Mouse (Mus musculus): Measurements from ENCODE around the gene Arhgef39.
"Not testable (repeated sequence)": the region's sequence is repeated elsewhere in the genome, so short reads cannot be mapped to it uniquely, and the experiment has no call there.

Arhgef39 gene

DNA sequence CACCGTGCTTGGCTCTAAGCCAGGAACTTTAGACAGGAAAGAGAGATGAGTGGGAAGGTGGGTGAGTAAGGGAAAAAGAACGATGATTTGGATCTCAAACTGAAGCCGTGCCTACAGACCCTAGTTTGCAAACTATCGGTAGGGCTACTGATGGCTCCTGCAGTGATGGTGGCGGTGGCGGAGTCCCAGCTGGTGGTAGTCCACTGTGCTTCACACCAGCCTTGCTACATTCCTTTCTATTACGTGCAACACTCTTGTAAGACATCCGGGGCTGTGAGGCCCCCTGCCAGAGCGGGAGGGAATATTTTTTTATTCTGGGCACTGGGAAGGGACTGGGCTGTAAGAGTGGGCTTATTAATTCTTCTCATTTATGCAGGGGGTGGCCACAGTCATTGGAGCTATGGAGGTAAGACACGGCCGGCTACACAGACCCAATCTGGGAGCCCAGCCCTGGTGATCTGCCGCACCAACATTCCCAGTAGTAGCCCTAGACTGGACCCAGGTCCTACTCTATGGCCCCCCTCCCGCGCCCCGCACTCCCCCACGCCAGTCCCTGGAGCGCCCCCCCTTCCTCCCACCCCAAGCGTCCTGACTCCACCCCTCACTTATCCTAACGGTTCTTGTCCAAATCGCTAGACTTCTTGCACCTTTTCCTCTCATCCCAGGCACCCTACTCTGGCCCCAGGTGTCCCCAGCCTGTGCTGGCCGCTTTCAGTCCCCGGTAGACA, 8.6 kb upstream of the Arhgef39 start:
- DNase-seq (ENCODE audit: low spot score in 2 of 2): no peak

DNA sequence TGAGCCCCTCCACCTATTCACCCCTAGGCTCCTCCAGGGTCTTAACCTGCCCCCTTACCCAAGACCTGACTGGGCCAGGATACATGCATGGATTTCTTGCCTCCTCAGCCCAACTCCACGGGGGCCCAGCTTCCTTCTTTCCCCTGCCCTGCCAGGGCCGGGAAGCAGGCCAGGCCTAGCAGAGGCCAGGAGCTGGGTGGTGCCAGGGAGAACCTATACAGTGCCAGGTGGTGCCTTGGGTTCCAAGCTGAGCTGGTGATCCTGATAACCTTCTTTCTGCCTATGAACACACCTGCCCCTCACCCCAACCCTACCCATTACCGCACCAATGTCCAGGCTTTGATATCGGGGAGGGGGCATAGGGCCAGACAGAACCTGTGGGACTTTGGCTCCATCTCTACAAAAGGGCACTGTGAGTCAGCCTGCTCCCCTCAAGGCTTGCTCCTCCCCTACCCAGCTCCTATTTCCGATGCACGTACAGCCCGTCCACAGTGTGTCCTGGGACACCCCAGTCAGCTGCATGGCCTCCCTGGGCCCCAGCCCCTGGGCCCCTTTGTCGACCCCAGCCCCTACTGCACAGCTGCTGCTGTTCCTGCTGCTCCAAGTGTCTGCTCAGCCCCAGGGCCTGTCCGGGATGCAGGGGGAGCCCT, 7.2 kb upstream of the Arhgef39 start, which contains the start of gene Car9:
Gene Car9 (plus strand): TSS at position 431 of the 650 bp plus-strand sequence.
- DNase-seq (ENCODE audit: low spot score in 2 of 2): no peak

DNA sequence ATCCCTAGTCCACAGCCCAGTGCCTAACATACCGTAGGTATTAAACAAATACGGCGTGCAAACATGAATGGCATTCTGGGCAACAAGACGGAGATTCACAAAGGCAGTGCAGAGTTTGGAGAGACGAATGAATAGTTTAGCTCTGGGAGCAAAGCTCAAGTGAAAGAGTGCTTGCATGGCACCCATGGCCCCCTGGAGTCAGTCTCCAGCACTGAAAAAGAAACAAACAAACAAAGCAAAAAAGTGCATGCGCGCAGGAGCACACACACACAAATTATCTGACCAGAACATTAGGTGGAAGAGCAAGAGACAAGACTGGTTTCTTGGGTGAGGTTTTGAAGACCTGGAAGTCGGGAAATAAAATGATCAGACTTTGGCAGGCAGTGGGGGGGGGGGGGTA, 6.6 kb upstream of the Arhgef39 start:
- no peak for DNase-seq (ENCODE audit: low spot score in 2 of 2)

- DNase-seq (ENCODE audit: low spot score in 2 of 2): no peak
Measured at GRCm38 (mm10) chr4:43504269-43504668, 4.8 kb upstream of the Arhgef39 start.

- DNase-seq (ENCODE audit: low spot score in 2 of 2): no peak
Measured at GRCm38 (mm10) chr4:43503506-43503905, 4.0 kb upstream of the Arhgef39 start.

GRCm38 (mm10) chr4:43503041-43503440, 3.5 kb upstream of the Arhgef39 start:
- no peak for DNase-seq (ENCODE audit: low spot score in 2 of 2)

GRCm38 (mm10) chr4:43498983-43499382, 512 bp downstream of the Arhgef39 start:
- DNase-seq (ENCODE audit: low spot score in 2 of 2): no peak

- DNase-seq (ENCODE audit: low spot score in 2 of 2): no peak
Measured at GRCm38 (mm10) chr4:43497946-43498345, 1.5 kb downstream of the Arhgef39 start.

DNA sequence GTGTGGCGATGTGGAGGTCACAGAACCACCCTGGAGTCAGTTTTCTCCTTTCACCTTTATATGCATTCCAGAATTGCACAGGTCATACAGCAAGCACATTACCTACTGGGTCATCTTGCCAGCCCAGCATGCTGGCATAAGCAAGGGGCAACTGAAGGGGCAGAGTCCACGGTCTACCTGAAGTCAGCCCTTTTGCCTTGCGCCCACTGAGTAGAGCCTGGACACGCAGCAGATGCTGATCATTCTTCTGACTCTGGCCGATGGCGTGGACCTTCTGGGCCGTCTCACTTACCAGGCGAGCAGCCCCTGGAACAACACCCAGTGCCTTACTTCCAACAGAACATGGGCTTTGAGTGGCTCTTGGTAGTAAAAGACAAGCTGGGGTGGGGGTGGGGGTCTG, 2.1 kb downstream of the Arhgef39 start:
- no peak for DNase-seq (ENCODE audit: low spot score in 2 of 2)

DNA sequence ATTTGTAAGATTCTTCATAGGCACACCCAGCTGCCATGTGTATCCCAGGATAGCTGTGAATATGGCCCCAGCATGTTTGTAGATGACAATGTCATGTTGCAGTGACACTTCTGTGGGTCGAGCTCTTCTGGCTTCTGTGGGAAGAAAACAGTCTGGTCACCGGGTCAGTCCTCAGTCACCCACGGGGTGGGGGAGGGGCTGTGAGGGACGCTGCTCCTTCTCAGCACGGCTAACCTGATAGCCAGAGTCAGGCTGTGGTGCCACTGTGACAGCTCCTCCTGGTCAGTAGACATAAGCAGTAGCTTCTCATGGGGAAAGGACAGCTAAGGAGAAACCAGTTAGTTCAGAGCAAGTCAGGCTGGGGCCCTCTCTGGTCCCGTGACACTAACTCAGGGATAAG, 2.9 kb downstream of the Arhgef39 start:
- no peak for DNase-seq (ENCODE audit: low spot score in 2 of 2)

DNA sequence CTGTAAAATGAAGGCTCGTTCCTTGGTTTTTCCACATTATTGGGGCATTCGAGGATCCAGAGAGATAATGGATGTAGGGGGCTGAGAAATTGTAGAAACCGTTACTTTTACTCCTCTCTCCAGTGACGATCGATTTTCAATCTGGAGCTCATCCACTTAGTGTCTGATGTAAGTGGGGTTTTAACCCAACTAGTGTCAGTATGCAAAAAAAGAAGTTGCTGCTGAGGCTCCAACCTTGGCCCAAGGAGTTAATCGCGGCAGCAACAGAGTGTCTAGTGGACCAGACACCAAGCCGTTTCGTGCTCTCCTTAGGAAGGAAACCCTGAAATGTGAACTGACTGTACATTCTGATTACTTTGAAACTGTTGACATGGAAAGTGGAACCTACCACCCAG, 5.7 kb downstream of the Arhgef39 start:
- no peak for DNase-seq (ENCODE audit: low spot score in 2 of 2)

DNA sequence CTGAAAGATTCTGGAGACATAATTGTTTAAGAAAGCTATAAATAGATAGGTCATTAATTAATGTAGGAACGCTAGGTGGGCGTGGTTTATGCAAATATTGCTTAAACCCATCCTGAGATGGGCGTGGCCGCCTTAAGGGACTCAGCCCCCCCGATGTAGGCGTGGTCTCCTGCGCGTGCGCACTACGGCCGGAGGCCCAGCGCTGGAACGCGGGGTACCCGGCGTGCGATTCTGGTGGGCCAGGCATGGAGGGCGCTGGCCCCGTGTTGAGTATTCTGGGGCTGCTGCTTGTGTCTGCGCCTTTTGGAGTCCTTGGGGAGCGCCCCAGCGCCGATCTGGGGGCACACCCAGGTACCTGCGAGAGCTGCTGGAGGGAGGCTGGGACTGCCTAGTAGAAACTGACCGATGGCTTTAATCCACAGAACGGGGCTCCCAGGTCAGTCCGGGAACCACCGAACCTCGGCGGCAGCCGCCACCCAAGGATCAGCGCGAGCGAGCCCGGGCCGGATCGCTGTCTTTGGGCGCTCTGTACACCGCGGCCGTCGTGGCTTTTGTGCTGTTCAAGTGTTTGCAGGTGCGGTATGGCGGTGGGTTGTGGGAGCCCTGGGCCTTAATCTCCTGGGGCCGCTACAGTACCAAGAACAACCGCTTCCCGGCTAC, 6.2 kb downstream of the Arhgef39 start:
- peak; percentile 97 to 98 for DNase-seq (ENCODE audit: low spot score in 2 of 2)

DNA sequence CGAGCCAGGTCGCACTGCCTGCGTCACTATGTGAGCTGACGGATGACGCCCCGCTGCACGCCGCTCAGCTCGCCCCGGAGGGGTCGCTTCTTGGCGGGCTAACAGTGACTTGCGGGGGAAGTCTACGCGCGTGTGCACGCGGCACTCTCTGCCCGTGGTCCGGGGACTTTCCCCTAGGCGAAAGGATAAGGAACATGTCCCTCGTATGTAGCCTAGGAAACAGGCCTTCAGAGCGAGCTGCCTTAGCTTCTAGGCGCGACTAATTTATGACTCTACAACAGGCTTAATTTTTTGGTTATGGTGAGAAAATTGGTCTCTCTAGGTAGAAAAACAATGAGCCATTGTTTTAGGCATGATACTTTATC, 6.7 kb downstream of the Arhgef39 start, which contains the start of gene Ccdc107:
Gene Ccdc107 (plus strand): TSS at position 80 of the 365 bp plus-strand sequence.
- DNase-seq (ENCODE audit: low spot score in 2 of 2): peak; percentile 94 to 96

- peak in 1 of 2 experiments; percentile 41 for DNase-seq (ENCODE audit: low spot score in 2 of 2)
Measured at GRCm38 (mm10) chr4:43492101-43492820, 7.2 kb downstream of the Arhgef39 start.

DNA sequence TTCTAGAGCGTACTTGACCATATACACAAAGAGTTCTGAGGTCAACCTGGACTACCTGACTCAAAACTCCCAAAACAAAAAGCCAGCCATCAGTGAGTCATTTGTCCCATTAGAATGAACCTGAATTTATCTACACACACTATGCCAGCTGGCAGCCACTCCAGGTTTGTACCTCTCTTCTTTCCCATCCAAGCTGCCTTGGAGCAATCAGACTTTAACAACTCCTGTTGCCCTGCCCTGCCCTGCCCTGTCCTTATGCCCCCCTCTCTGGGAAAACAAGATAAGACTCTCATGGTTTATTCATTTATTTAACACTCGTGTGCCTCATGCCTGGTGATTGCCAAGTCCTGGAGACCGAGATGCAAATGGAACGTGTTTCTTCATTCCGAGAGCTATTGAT, 8.7 kb downstream of the Arhgef39 start:
- DNase-seq (ENCODE audit: low spot score in 2 of 2): no peak

- DNase-seq (ENCODE audit: low spot score in 2 of 2): no peak
Measured at GRCm38 (mm10) chr4:43489611-43490010, 9.9 kb downstream of the Arhgef39 start.

GRCm38 (mm10) chr4:43485666-43486065, 13.8 kb downstream of the Arhgef39 start:
- DNase-seq (ENCODE audit: low spot score in 2 of 2): not testable (repeated sequence)

DNA sequence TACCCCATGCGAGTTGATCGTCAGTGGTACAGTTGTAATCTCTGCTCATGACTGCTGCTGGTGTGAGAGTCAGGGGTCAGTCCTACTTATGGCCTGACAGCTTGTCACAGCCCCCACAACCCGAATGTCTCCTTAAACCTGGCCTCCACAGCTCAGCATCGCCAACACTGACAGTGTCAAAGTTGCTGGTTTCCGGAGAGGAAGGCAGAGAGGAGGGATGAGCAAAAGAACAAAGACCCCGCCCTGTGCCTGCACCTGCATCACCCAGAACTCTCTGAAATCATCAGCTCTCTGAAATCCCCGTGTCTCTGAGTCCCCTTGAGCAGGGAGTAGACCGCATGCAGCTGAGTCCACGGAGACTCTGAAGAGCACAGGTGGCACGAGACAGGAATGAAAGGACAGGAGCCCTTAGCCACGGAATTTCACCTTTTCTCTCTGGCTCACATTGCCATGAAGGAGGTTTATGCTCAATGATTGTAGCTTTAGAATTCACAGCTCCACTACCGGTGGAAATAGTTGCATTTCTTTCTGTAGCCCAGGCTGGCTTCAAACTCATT, 15.9 kb downstream of the Arhgef39 start, which contains the start of gene Sit1:
Gene Sit1 (minus strand): TSS at position 200 of the 557 bp plus-strand sequence.
- no peak for DNase-seq (ENCODE audit: low spot score in 2 of 2)

- DNase-seq (ENCODE audit: low spot score in 2 of 2): no peak
Measured at GRCm38 (mm10) chr4:43482591-43482990, 16.9 kb downstream of the Arhgef39 start.

GRCm38 (mm10) chr4:43481894-43482456, 17.5 kb downstream of the Arhgef39 start:
- DNase-seq (ENCODE audit: low spot score in 2 of 2): no peak

GRCm38 (mm10) chr4:43480985-43481384, 18.5 kb downstream of the Arhgef39 start:
- DNase-seq (ENCODE audit: low spot score in 2 of 2): no peak
